Mouse (Mus musculus): ENCODE measurements around the gene Dnajc1.

DNA sequence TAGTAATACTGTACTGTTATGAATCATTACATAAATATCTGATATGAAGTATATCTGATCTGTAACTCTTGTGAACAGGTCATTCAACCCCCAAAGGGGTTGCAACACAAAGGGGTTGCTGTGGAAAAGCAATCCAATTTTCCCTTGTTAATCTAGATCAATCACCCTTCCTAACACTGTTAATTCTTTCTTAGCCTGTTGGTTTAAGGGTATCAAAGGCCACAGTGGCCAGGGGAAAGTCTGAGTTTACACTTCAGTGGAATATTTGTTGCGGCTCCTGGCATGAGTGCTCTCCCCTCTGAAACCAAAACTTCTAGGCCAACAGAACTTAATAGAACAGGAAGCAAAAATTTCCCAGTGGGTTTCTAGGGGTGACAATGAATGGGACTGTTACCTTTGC, 28.2 kb downstream of the Dnajc1 start:
- TF ChIP-seq CTCF (IDR thresholded peaks at IDR 0.05; ENCODE audit: borderline replicate concordance, control insufficient read depth, extremely low read depth, insufficient read depth, low read length, poor library complexity) (no peak), POLR2A (IDR thresholded peaks at IDR 0.05; ENCODE audit: control insufficient read depth, extremely low read depth, insufficient read depth, low read length, poor library complexity) (no peak)
